Mouse (Mus musculus): Measurements from ENCODE around the gene Gimap7. TPM values are rescaled to one million over a fixed set of nuclear protein-coding genes. Genes with fewer than 3 reads are reported as not detected.
"Not testable (repeated sequence)": the region's sequence is repeated elsewhere in the genome, so short reads cannot be mapped to it uniquely, and the experiment has no call there.

The Gimap7 gene
- polyA plus RNA-seq, 1 experiment from 2014 or later = not detected

DNA sequence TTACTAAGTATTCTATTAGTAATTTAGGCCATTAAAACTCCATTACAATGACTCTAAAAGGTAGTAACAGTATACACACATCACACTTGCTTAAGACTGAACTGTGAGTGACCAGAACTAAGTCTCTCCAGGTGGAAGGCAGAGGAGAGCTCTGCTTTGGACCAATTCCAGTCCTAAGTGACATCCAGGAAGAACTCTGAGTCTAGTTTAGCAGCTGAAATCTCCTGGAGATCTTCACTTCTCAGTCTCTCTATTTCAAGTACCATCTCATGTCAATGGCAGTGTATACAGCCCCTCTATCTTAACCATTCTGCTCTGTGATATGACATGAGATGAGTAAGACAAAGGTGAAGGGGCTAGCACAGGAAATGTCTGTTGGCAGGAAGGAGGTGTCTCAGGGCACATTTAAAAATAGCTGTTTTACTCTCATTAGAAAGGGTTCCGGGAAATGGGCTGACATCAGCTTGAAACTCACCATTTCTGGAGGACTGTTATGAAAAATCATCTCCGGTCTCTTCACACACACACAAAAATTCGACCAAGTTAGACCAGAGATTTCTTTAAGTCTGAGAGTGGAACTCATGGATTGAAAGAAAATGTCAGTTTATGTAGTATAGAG lies 36.8 kb upstream of the Gimap7 start:
- Histone ChIP-seq H3K4me3 (no peak overlapping the region), H3K9me3 (replicated peaks) (no peaks in the 10 kb centered on the region), H3K4me2 (no peak overlapping the region), H3K4me1 (no peaks in the 10 kb centered on the region), H3K9ac (no peak overlapping the region), H3K36me3 (ENCODE audit: poor library complexity, severe bottlenecking) (no peaks in the 10 kb centered on the region), H3K27ac (no peak overlapping the region), H3K27me3 (no peaks in the 10 kb centered on the region)
- ATAC-seq = no peak
- 83% methylated on average over 3 of the region's 3 CpGs for WGBS

DNA sequence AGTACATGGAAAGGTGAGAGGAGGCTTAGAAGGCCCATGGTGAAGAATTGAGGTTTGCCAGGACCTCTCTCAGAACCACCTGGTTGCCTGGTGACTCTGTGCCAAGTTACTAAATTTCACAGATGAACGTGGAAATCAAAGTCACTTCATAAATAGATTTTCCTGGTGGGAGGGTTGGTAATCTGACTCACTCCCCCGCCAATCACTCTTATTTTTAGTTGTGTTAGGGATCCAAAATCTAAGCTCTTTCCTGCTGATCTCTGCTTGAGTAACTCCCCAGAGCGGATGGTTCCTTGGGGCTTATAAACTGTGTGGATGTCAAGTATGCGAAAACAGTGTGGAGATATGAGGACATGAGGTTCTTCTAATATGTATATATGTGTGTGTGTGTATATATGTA lies 36.1 kb upstream of the Gimap7 start:
- no peak for ATAC-seq
- no peaks in the 10 kb centered on the region for H3K27me3 ChIP-seq
- H3K9ac ChIP-seq = no peak overlapping the region
- no peak overlapping the region for H3K4me3 ChIP-seq
- H3K4me1 ChIP-seq = no peaks in the 10 kb centered on the region
- no peak overlapping the region for H3K27ac ChIP-seq
- 83% methylated on average over 4 of the region's 4 CpGs for WGBS
- H3K9me3 ChIP-seq (replicated peaks) = no peaks in the 10 kb centered on the region
- no peak overlapping the region for H3K4me2 ChIP-seq
- no peaks in the 10 kb centered on the region for H3K36me3 ChIP-seq (ENCODE audit: poor library complexity, severe bottlenecking)

DNA sequence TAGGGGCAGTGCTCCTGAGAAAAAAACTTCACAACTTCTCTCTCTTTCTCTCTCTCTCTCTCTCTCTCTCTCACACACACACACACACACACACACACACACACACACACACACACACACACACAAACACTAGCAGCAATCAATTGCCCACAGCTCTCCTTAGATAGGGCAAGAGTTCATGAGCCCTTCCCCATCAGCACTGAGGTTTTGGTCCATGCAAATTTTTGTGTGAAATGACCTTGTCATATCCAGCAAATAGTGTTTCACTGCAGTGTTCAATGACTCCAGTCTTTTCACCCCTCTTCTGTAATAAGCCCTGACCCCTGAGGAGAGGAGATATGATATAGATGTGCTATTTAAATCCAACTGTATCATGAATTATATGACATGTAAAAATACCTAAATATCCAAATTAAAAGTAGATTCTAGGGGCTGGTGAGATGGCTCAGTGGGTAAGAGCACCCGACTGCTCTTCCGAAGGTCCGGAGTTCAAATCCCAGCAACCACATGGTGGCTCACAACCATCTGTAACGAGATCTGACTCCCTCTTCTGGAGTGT lies 35.1 kb upstream of the Gimap7 start:
- not testable (repeated sequence) for H3K27me3 ChIP-seq; H3K9me3 ChIP-seq (replicated peaks); H3K27ac ChIP-seq; H3K4me1 ChIP-seq; H3K4me3 ChIP-seq; ATAC-seq; H3K4me2 ChIP-seq; H3K9ac ChIP-seq; H3K36me3 ChIP-seq (ENCODE audit: poor library complexity, severe bottlenecking)
- WGBS = 100% methylated on average over 4 of the region's 4 CpGs

DNA sequence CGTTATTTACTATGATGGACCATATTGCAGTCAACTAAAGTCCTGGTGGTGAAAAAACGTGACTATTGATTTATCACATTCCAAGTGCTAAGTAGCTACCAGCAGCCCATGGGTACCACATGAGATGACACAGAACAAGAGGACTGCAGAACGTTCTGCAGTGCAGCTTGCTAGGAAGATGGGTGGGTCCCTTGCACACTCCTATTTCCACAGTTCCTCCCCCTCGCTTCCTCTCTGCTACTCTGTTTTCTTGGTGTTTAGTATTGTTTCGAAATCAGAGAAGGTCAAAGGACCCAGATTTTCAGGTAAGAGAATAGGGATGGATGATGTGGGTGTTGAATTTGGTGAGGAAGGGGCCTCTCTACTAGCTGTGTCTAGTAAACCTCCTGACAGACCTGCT lies 34.1 kb upstream of the Gimap7 start, which contains the start of gene Gimap4:
Gene Gimap4 (plus strand): TSS at position 231 of the 400 bp plus-strand sequence.
- no peak within 1 kb of the TSS for H3K9ac ChIP-seq
- no peak within 1 kb of the TSS for H3K4me2 ChIP-seq
- no peaks in the 10 kb centered on the region for H3K36me3 ChIP-seq (ENCODE audit: poor library complexity, severe bottlenecking)
- H3K9me3 ChIP-seq (replicated peaks) = no peaks in the 10 kb centered on the region
- H3K27me3 ChIP-seq = no peaks in the 10 kb centered on the region
- 83% methylated on average over 5 of the region's 5 CpGs for WGBS
- no peak for ATAC-seq
- H3K27ac ChIP-seq = no peak within 1 kb of the TSS
- H3K4me1 ChIP-seq = no peaks in the 10 kb centered on the region
- no peak within 1 kb of the TSS for H3K4me3 ChIP-seq

DNA sequence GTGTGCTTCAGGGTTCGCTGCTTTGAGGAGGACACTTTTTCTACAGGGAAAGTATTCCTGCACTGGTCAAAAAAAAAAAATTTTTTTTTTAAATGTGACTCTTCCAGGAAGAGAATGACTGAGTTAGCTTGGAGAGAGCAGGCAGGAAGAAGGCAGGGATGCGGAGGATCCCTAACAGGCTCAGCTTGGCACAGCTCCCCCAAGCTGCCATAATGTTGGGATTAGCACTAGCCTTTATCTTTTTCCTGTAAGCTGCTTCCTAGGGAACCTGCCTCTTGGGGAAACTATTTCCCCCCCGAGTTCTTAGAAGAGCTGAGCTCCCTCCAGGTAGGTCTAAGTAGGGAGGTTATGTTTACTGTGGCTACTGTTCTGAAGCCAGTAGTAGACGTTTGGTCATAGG lies 33.6 kb upstream of the Gimap7 start:
- H3K4me3 ChIP-seq = no peak overlapping the region
- H3K4me2 ChIP-seq = no peak overlapping the region
- WGBS = 52% methylated on average over 4 of the region's 4 CpGs
- H3K9me3 ChIP-seq (replicated peaks) = no peaks in the 10 kb centered on the region
- H3K4me1 ChIP-seq = no peaks in the 10 kb centered on the region
- no peaks in the 10 kb centered on the region for H3K27me3 ChIP-seq
- no peak overlapping the region for H3K9ac ChIP-seq
- ATAC-seq = no peak
- H3K36me3 ChIP-seq (ENCODE audit: poor library complexity, severe bottlenecking) = no peaks in the 10 kb centered on the region
- H3K27ac ChIP-seq = no peak overlapping the region

DNA sequence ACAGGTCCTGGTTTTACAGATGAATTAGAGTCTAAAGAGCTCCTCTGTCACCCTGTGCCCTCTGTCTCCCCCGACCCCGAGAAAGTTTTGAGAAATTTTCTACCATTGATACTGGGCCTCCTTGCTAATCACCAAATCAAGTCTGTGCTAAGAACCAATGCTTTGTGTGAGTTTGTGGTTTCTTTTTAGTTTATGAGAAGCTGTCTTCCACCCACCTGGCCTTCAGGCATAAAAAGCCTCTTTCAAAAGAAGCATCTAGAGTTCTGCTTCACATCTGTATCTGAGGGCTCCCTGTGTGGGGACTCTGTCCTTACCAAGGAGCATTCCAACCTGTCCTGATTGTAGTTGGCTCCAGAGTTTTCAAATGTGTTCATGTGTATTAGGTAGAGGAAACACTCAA lies 33.2 kb upstream of the Gimap7 start:
- H3K36me3 ChIP-seq (ENCODE audit: poor library complexity, severe bottlenecking) = no peaks in the 10 kb centered on the region
- WGBS = 79% methylated on average over 2 of the region's 2 CpGs
- no peaks in the 10 kb centered on the region for H3K4me1 ChIP-seq
- no peak overlapping the region for H3K9ac ChIP-seq
- H3K27me3 ChIP-seq = no peaks in the 10 kb centered on the region
- no peak overlapping the region for H3K27ac ChIP-seq
- ATAC-seq = no peak
- H3K4me2 ChIP-seq = no peak overlapping the region
- H3K4me3 ChIP-seq = no peak overlapping the region
- no peaks in the 10 kb centered on the region for H3K9me3 ChIP-seq (replicated peaks)

DNA sequence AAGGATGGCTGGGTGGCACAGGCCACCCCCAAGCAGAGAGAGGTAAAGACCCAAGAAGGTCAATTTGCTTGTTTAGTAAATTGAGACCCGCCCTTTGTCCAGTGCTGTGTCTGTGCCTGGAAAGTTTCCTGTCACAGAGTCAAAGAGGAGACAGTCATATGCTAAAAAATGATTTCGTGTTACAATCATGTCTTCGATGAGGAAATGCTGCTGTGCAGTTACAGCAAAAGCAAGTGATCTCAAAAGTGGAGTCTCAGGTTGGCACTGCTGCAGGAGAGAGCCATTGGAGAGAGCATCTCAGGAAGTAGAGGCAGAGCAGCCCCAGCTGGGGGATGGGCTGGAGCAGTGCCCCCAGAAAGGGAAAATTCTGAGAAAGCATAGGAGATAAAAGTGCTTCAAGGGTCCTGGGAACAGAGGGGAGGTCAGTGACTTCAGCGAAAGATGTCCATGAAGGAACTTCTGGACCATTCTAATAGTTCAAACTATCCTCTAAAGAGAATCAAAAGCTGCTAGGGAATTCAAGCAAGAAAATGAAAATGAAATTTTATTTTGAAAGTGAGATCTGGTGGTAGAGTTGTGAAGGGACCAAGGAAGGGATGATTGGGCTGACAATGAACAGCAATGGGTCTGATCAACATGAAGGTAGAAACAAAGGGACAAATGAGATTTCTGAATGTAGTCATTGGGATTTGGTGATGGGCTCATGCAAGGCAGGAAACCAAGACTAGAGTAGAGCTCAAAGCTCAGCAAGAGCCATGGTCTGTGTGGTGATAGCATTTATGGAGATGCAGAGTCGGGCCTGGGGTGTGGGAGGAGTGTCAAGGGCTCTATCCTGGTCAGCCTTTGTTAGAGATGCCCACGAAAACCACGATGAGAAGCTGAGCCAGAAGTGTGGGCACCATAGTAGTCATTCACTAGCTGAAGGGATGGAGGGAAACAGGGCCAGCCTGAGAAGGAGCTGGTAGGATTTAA lies 32.4 kb upstream of the Gimap7 start:
- Histone ChIP-seq H3K4me3 (no peak overlapping the region), H3K4me1 (no peaks in the 10 kb centered on the region), H3K27ac (no peak overlapping the region), H3K9ac (no peak overlapping the region), H3K36me3 (ENCODE audit: poor library complexity, severe bottlenecking) (no peaks in the 10 kb centered on the region), H3K27me3 (no peaks in the 10 kb centered on the region), H3K9me3 (replicated peaks) (no peaks in the 10 kb centered on the region), H3K4me2 (no peak overlapping the region)
- no peak for ATAC-seq
- 87% methylated on average over 7 of the region's 7 CpGs for WGBS

DNA sequence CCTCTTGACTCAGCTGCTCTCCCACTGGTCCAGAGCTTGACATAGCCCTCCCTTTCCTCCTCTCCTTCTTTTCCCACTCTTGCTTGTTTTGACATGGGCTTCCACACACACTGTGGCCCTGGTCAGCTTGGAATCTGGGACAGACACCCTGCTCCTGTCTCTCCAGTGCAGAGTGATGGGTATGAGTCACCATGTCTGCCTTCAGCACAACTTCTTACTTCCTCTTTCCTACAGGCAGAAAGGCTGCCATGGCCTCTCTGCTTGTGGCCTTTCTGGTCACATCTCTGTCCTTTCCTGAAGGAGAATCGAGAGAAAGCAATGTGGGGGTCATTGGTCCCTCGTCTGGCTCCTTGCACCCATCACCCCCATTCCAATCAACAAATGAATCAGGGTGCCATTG lies 31.3 kb upstream of the Gimap7 start:
- Histone ChIP-seq H3K9ac (no peak overlapping the region), H3K27ac (no peak overlapping the region), H3K4me1 (no peaks in the 10 kb centered on the region), H3K9me3 (replicated peaks) (no peaks in the 10 kb centered on the region), H3K36me3 (ENCODE audit: poor library complexity, severe bottlenecking) (no peaks in the 10 kb centered on the region), H3K4me3 (no peak overlapping the region), H3K4me2 (no peak overlapping the region), H3K27me3 (no peaks in the 10 kb centered on the region)
- no peak for ATAC-seq
- WGBS = 75% methylated on average over 2 of the region's 2 CpGs

DNA sequence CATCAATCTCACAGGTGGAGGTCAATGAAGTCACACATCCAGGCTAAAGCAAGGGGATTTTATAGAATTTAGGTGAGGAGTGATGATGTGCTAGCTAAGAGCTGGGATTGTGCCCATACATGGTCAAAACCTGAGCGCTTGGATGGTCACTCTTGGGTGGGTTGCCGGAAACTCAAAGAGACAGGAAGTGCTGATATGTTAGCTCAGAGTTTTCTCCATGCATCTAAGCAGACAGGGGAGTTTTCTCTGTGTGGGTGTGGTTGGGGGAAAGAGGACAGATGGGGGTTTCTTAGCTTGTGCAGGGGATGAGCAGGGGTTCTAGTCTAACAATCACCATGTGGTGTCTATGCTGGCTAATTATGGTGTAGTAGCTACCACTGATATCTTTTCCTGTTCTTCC lies 29.1 kb upstream of the Gimap7 start:
- WGBS = 90% methylated on average over 2 of the region's 2 CpGs
- ATAC-seq = no peak
- H3K9me3 ChIP-seq (replicated peaks) = no peaks in the 10 kb centered on the region

DNA sequence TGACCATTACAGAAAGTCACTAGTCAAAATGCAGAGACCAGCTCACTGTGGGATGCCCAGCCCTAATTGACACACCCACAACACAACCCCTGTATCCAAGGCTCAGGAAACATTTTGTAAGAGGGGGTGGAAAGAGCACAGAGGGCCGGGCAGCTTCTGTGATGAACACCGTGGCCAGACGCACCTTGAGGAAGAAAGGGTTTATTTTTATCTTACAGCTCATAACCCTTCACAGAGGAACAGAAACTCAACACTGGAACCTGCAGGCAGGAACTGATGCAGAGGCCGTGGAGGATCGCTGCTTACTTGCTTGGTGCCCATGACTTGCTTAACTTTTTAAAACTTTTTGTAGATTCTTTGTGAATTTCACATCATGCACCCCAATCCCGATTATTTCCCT lies 25.5 kb upstream of the Gimap7 start:
- Histone ChIP-seq H3K9me3 (replicated peaks) (0 out of 2 replicates have a peak, but pooled peaks cover 3% of the 10 kb centered on the region), H3K4me1 (no peaks in the 10 kb centered on the region), H3K4me2 (no peak overlapping the region), H3K9ac (no peak overlapping the region), H3K27me3 (no peaks in the 10 kb centered on the region), H3K4me3 (no peak overlapping the region), H3K36me3 (ENCODE audit: poor library complexity, severe bottlenecking) (no peaks in the 10 kb centered on the region), H3K27ac (no peak overlapping the region)
- WGBS = 90% methylated on average over 6 of the region's 6 CpGs
- ATAC-seq = no peak

More for the DNA sequence above, 29.1 kb upstream of the Gimap7 start:
- no peak overlapping the region for H3K4me3 ChIP-seq
- H3K27ac ChIP-seq = no peak overlapping the region
- no peak overlapping the region for H3K9ac ChIP-seq
- H3K36me3 ChIP-seq (ENCODE audit: poor library complexity, severe bottlenecking) = no peaks in the 10 kb centered on the region
- no peaks in the 10 kb centered on the region for H3K27me3 ChIP-seq
- H3K4me2 ChIP-seq = no peak overlapping the region
- no peaks in the 10 kb centered on the region for H3K4me1 ChIP-seq

DNA sequence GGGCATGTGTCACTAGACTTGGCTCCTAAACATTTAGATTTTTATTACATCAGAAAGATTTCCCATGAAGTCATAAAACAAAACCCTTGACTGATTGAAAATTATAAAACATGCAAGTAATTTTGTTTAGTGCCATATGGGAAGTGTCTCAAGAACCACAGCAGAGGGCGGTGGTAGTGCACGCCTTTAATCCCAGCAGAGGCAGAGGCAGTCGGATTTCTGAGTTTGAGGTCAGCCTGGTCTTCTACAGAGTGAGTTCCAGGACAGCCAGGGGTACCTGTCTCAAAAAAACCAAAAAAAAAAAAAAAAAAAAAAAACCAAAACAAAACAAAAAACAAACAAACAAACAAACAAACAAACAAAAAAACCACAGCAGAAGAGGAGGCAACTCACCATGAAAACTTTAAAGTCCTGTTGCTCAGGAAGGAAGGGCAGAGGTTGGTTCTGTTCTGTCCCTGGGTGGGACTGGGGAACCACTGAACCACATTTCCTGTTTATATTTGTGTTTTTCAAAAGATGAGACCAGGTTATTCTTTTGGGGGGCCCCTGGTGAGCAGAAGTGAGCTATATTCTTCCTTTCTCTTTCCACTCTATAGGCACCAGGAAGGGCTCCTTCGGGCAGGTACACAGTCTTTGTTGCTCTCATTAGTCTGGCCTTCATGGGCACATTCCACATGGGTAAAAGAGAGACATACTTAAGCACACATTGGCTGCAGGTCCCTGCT lies 21.4 kb upstream of the Gimap7 start:
- Histone ChIP-seq H3K4me1 (no peaks in the 10 kb centered on the region), H3K27ac (no peak overlapping the region), H3K36me3 (ENCODE audit: poor library complexity, severe bottlenecking) (no peaks in the 10 kb centered on the region), H3K27me3 (no peaks in the 10 kb centered on the region), H3K9ac (no peak overlapping the region), H3K9me3 (replicated peaks) (0 out of 2 replicates have a peak, but pooled peaks cover 3% of the 10 kb centered on the region), H3K4me2 (no peak overlapping the region), H3K4me3 (no peak overlapping the region)
- 74% methylated on average over 4 of the region's 4 CpGs for WGBS
- no peak for ATAC-seq

DNA sequence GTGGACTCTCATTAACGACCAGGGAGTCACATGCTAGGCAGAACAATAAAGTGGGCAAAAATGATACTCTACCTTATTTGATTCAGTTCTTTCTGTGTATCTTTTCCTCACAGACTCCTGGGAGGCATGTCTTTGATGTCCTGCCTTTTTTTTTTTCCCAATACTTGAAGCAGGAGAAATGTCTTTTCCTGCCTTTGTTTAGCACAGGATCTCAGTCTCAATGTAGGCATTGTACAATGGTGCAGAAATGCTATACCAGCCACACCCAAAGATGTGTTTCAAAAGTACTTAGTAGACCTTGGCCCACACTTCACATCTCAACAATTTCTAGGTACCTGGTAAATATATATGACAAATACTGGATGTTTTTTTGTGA lies 20.9 kb upstream of the Gimap7 start:
- no peak for ATAC-seq
- Histone ChIP-seq H3K27ac (no peak overlapping the region), H3K4me3 (no peak overlapping the region), H3K4me1 (no peaks in the 10 kb centered on the region), H3K4me2 (no peak overlapping the region), H3K9ac (no peak overlapping the region), H3K9me3 (replicated peaks) (0 out of 2 replicates have a peak, but pooled peaks cover 3% of the 10 kb centered on the region), H3K27me3 (no peaks in the 10 kb centered on the region), H3K36me3 (ENCODE audit: poor library complexity, severe bottlenecking) (no peaks in the 10 kb centered on the region)
- WGBS = 16% methylated on average over 1 of the region's 1 CpGs

Measured in forebrain, embryonic 13.5 days (tissue).